Mouse (Mus musculus) brain, embryonic 14.5 days (tissue): Measurements from ENCODE around the gene Gm45194. TPM values are rescaled to one million over a fixed set of nuclear protein-coding genes. Genes with fewer than 3 reads are reported as not detected.

ENCODE experiments used
- DNase-seq: peaks from one replicate; pipeline ENCODE4 v3.0.0-alpha.2; 2011; ENCODE audit warnings: low read depth
- CTCF ChIP-seq: fragments of 200-500 bp; IDR thresholded peaks from 2 replicates; pipeline ENCODE4 v1.5.1; 2012; ENCODE audit warnings: inconsistent platforms, mild to moderate bottlenecking, moderate library complexity, borderline replicate concordance; ENCODE audit not compliant: insufficient read depth, insufficient read length; ENCODE audit errors: extremely low read depth
- POLR2A ChIP-seq: fragments of 200-500 bp; IDR thresholded peaks from 2 replicates; pipeline ENCODE4 v1.6.1; 2012; ENCODE audit warnings: mild to moderate bottlenecking, inconsistent platforms, borderline replicate concordance; ENCODE audit not compliant: poor library complexity, insufficient read depth, insufficient read length, severe bottlenecking; ENCODE audit errors: extremely low read depth
- polyA plus RNA-seq: library from polyadenylated mRNA; depleted of rRNA; stranded (reverse); fragments of >200 nt; gene quantifications from 2 replicates; pipeline ENCODE4 v1.2.3, GENCODE M21; 2012; rRNA removed

The Gm45194 gene
- 0.04 and 0.07 TPM in 2 replicates for polyA plus RNA-seq

GRCm38 (mm10) chrX:111891089-111891488, at the start of gene Gm45194:
Gm45194 (plus strand) TSS chrX:111891389.
- TF ChIP-seq CTCF (no peak), POLR2A (no peak)
- DNase-seq: no peak

GRCm38 (mm10) chrX:111855878-111856277, 35.3 kb upstream of the Gm45194 start:
- TF ChIP-seq CTCF (no peak), POLR2A (no peak)
- DNase-seq: peak; percentile 27

- TF ChIP-seq POLR2A (no peak), CTCF (no peak)
- DNase-seq: peak; percentile 72
These were observed 9.9 kb upstream of the Gm45194 start for GRCm38 (mm10) chrX:111881251-111881650.

GRCm38 (mm10) chrX:111894321-111895050, 3.3 kb downstream of the Gm45194 start:
- no peak for TF ChIP-seq CTCF
- TF ChIP-seq POLR2A: no peak
- peak; percentile 33 for DNase-seq

GRCm38 (mm10) chrX:111895084-111895779, 4.0 kb downstream of the Gm45194 start:
- DNase-seq: peak; percentile 32
- TF ChIP-seq CTCF (no peak), POLR2A (no peak)

- no peak for DNase-seq
- peak; percentile 2; the same call in 1 of the 2 replicates for TF ChIP-seq CTCF
- no peak for TF ChIP-seq POLR2A
These were observed 26.2 kb downstream of the Gm45194 start for GRCm38 (mm10) chrX:111917422-111917821.

- no peak for TF ChIP-seq CTCF
- no peak for TF ChIP-seq POLR2A
- DNase-seq: no peak
These were observed 69.7 kb downstream of the Gm45194 start for GRCm38 (mm10) chrX:111960909-111961308.

GRCm38 (mm10) chrX:111999661-112000060, 108.5 kb downstream of the Gm45194 start:
- no peak for DNase-seq
- no peak for TF ChIP-seq POLR2A
- no peak for TF ChIP-seq CTCF

- TF ChIP-seq CTCF: no peak
- TF ChIP-seq POLR2A: no peak
- no peak for DNase-seq
These were observed 119.5 kb downstream of the Gm45194 start, which contains the start of gene Tex16 for GRCm38 (mm10) chrX:112010707-112011106. Tex16 (plus strand) TSS chrX:112011007.

GRCm38 (mm10) chrX:112238749-112239148, 347.6 kb downstream of the Gm45194 start, which contains the start of gene 4933403O08Rik:
4933403O08Rik (plus strand) TSS chrX:112239049.
- no peak for DNase-seq
- no peak for TF ChIP-seq POLR2A
- no peak for TF ChIP-seq CTCF

- DNase-seq: no peak
- TF ChIP-seq CTCF (no peak), POLR2A (no peak)
These were observed 351.7 kb downstream of the Gm45194 start for GRCm38 (mm10) chrX:112242916-112243315.
